Mouse (Mus musculus): ENCODE data around the gene Cdc34. TPM values are rescaled to one million over a fixed set of nuclear protein-coding genes. Genes with fewer than 3 reads are reported as not detected.

The Cdc34 gene
- polyA plus RNA-seq, 1 experiment, result 299 TPM

DNA sequence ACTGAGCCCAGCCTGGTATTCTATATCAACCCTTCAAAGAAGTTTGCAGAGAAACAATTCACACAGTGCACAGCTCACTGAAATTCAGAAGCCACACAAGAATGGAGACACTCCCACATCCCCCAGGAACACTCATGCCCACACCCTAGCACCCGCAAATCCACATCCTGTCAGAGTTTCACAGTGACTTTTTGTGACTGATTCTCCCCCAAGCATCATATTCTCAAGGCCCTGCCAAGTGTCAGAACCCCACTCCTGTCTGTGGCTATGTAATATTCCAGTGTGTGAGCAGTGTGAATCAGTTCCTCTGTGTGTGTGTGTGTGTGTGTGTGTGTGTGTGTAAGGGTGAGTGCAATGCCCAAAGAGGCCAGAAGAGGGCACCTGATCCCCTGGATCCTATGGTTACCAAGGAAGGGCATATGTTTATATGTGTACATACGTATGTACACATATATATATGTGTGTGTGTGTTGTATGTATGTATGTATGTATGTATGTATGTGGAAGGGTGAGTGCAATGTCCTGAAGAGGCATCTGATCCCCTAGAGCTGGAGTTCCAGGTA, 10.1 kb downstream of the Cdc34 start:
- peaks cover 2% of the 10 kb centered on the region for H3K4me1 ChIP-seq (ENCODE audit: control insufficient read depth, insufficient read depth, low read length)
- H3K27ac ChIP-seq (ENCODE audit: insufficient read depth, low read length), result no peak overlapping the region
- TF ChIP-seq EP300 (IDR thresholded peaks at IDR 0.05; ENCODE audit: insufficient read depth, low read depth, low read length), result no peak
- no peak for TF ChIP-seq POLR2A (IDR thresholded peaks at IDR 0.05; ENCODE audit: insufficient read depth, low read length)
- no peaks in the 10 kb centered on the region for H3K27me3 ChIP-seq (ENCODE audit: control insufficient read depth, insufficient read depth, low read length, poor library complexity, severe bottlenecking)
- no peak overlapping the region for H3K9ac ChIP-seq (ENCODE audit: low read depth, poor library complexity, severe bottlenecking)
- H3K9me3 ChIP-seq (replicated peaks; ENCODE audit: control insufficient read depth, insufficient read depth, low read length, poor library complexity, severe bottlenecking), result no peaks in the 10 kb centered on the region
- peaks cover 13% of the 10 kb centered on the region for H3K36me3 ChIP-seq (ENCODE audit: control insufficient read depth, insufficient read depth, low read length, poor library complexity, severe bottlenecking)
- H3K4me3 ChIP-seq (ENCODE audit: low read depth, low read length), result no peak overlapping the region

DNA sequence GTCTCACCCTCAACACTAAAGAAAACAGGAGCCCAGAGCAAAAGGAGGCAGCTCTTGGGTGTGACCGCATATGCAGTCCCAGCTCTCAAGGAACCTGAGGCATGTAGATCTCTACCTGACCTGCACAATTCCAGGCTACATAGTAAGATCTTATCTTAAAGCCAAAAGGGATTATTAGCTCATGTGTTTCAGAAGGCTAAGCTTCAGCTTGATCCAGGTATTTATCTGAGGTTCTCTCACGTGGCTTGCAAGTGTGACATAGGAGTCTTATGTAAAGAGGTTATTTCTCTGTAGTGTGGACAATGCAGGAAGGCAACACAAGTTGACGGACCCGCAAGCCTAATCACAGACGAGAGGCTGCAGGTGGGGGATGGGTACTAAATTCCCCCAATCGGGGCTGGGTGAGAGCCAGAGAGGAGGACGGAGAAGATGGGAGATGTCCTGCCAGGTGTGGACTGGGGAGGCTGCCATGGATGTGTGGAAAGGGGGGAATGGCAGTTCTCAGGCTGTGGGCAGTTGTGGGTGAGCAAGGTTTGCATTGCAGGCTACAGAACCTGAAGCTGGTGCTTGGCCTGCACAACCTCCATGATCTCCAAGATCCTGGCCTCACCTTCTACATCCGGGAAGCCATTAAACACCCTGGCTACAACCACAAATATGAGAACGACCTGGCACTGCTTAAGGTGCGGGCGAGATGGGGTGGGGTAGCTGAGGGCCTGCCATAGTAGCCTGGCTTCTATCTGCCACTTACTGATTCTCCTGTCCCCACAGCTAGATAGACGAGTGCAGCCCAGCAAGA, 11.8 kb downstream of the Cdc34 start:
- no peak overlapping the region for H3K4me3 ChIP-seq (ENCODE audit: low read depth, low read length)
- H3K27ac ChIP-seq (ENCODE audit: insufficient read depth, low read length), result no peak overlapping the region
- no peaks in the 10 kb centered on the region for H3K9me3 ChIP-seq (replicated peaks; ENCODE audit: control insufficient read depth, insufficient read depth, low read length, poor library complexity, severe bottlenecking)
- H3K27me3 ChIP-seq (ENCODE audit: control insufficient read depth, insufficient read depth, low read length, poor library complexity, severe bottlenecking), result no peaks in the 10 kb centered on the region
- no peaks in the 10 kb centered on the region; the same call in 1 of the 2 replicates for H3K36me3 ChIP-seq (ENCODE audit: control insufficient read depth, insufficient read depth, low read length, poor library complexity, severe bottlenecking)
- TF ChIP-seq EP300 (IDR thresholded peaks at IDR 0.05; ENCODE audit: insufficient read depth, low read depth, low read length) (no peak), POLR2A (IDR thresholded peaks at IDR 0.05; ENCODE audit: insufficient read depth, low read length) (no peak), CTCF (IDR thresholded peaks at IDR 0.05; ENCODE audit: low read depth, low read length) (no peak)
- peaks cover 2% of the 10 kb centered on the region for H3K4me1 ChIP-seq (ENCODE audit: control insufficient read depth, insufficient read depth, low read length)
- H3K9ac ChIP-seq (ENCODE audit: low read depth, poor library complexity, severe bottlenecking), result no peak overlapping the region

DNA sequence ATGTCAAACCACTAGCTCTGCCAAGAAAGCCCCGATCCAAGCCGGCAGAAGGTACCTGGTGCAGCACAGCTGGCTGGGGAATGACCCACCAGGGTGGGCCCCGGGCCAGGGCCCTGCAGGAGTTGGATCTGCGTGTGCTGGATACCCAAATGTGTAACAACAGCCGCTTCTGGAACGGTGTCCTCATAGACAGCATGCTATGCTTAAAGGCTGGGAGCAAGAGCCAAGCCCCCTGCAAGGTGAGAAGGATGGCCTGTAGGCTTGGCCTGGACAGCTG, 12.3 kb downstream of the Cdc34 start:
- H3K27ac ChIP-seq (ENCODE audit: insufficient read depth, low read length), result no peak overlapping the region
- no peaks in the 10 kb centered on the region for H3K27me3 ChIP-seq (ENCODE audit: control insufficient read depth, insufficient read depth, low read length, poor library complexity, severe bottlenecking)
- H3K4me3 ChIP-seq (ENCODE audit: low read depth, low read length), result no peak overlapping the region
- H3K36me3 ChIP-seq (ENCODE audit: control insufficient read depth, insufficient read depth, low read length, poor library complexity, severe bottlenecking), result no peaks in the 10 kb centered on the region
- no peak overlapping the region for H3K9ac ChIP-seq (ENCODE audit: low read depth, poor library complexity, severe bottlenecking)
- TF ChIP-seq EP300 (IDR thresholded peaks at IDR 0.05; ENCODE audit: insufficient read depth, low read depth, low read length) (no peak), POLR2A (IDR thresholded peaks at IDR 0.05; ENCODE audit: insufficient read depth, low read length) (no peak), CTCF (IDR thresholded peaks at IDR 0.05; ENCODE audit: low read depth, low read length) (no peak)
- no peaks in the 10 kb centered on the region for H3K9me3 ChIP-seq (replicated peaks; ENCODE audit: control insufficient read depth, insufficient read depth, low read length, poor library complexity, severe bottlenecking)
- H3K4me1 ChIP-seq (ENCODE audit: control insufficient read depth, insufficient read depth, low read length), result peaks cover 2% of the 10 kb centered on the region

DNA sequence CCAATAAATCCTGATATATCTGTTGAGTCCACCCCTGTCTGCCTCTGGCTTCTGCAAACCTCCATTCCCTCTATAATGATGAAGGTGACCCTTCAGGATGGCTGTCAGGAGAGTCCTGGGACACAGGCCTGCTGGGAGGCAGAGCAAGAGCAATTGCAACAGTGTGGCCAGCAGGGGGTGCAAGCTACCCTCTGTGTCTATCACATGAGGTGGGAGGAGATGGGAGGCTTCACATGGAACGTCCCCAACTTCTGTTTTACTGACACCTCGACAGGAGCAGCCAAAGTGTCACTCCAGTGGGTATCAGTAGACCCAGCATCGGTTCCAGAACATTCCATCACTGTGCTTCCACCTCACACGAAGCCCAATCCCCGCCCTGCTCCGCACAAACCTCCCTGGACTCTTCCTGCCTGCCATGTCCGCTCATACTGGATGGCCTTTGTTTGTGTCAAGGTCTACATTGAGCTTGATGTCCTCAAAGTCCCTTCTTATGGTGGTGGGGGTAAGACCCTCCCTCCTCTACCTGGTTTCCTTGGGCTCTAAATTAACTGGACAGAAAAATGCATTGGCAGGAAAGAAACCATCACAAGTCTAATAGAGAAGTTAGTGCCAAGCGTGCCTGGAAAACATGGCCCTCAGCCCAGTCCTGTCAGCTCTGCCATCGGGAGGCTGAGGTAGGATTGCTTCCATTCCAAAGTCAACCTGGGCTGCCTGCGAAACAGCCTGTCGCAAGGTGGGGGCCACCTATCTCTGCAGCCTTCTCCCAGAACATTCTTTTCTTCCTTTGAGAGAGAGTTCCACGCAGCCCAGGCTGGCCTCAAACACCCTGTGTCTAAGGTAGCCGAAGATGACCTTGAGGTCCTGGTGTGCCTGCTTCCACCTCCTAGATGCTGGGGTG, 13.5 kb downstream of the Cdc34 start:
- Histone ChIP-seq H3K9ac (ENCODE audit: low read depth, poor library complexity, severe bottlenecking) (no peak overlapping the region), H3K27me3 (ENCODE audit: control insufficient read depth, insufficient read depth, low read length, poor library complexity, severe bottlenecking) (no peaks in the 10 kb centered on the region), H3K36me3 (ENCODE audit: control insufficient read depth, insufficient read depth, low read length, poor library complexity, severe bottlenecking) (no peaks in the 10 kb centered on the region), H3K9me3 (replicated peaks; ENCODE audit: control insufficient read depth, insufficient read depth, low read length, poor library complexity, severe bottlenecking) (no peaks in the 10 kb centered on the region), H3K4me1 (ENCODE audit: control insufficient read depth, insufficient read depth, low read length) (peaks cover 2% of the 10 kb centered on the region), H3K4me3 (ENCODE audit: low read depth, low read length) (no peak overlapping the region), H3K27ac (ENCODE audit: insufficient read depth, low read length) (no peak overlapping the region)
- peak; percentile 94 for TF ChIP-seq CTCF (IDR thresholded peaks at IDR 0.05; ENCODE audit: low read depth, low read length)
- TF ChIP-seq EP300 (IDR thresholded peaks at IDR 0.05; ENCODE audit: insufficient read depth, low read depth, low read length), result no peak
- no peak for TF ChIP-seq POLR2A (IDR thresholded peaks at IDR 0.05; ENCODE audit: insufficient read depth, low read length)

DNA sequence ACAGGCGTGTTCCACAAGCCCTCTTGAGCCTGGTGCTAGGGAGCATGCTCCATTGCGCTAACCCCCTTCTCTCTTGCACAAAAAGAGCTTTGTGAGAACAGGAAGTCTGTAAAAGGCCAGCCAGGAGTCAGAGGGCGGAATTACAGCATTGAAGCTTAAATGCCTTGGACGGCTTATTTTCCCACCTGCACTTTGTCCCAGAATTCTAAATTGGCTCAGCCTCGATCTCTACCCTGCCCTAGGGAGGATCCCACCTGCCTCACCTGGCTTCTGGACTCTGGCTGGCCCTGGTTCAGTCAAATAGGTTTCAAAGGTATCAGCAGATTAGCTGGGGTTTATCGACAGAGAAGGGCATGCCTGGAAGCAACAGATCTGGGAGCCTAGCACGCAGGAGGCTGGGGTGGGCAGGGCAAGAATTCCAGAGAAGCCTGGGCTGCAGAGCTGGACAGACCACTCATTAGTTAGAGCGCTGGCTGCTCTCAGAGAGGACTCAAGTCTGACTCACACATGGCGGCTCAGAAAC, 14.2 kb downstream of the Cdc34 start:
- peaks cover 2% of the 10 kb centered on the region for H3K4me1 ChIP-seq (ENCODE audit: control insufficient read depth, insufficient read depth, low read length)
- no peak overlapping the region for H3K4me3 ChIP-seq (ENCODE audit: low read depth, low read length)
- H3K9me3 ChIP-seq (replicated peaks; ENCODE audit: control insufficient read depth, insufficient read depth, low read length, poor library complexity, severe bottlenecking), result no peaks in the 10 kb centered on the region
- no peak overlapping the region for H3K27ac ChIP-seq (ENCODE audit: insufficient read depth, low read length)
- no peaks in the 10 kb centered on the region for H3K27me3 ChIP-seq (ENCODE audit: control insufficient read depth, insufficient read depth, low read length, poor library complexity, severe bottlenecking)
- TF ChIP-seq EP300 (IDR thresholded peaks at IDR 0.05; ENCODE audit: insufficient read depth, low read depth, low read length), result no peak
- TF ChIP-seq POLR2A (IDR thresholded peaks at IDR 0.05; ENCODE audit: insufficient read depth, low read length), result no peak
- TF ChIP-seq CTCF (IDR thresholded peaks at IDR 0.05; ENCODE audit: low read depth, low read length), result no peak
- H3K36me3 ChIP-seq (ENCODE audit: control insufficient read depth, insufficient read depth, low read length, poor library complexity, severe bottlenecking), result no peaks in the 10 kb centered on the region
- no peak overlapping the region for H3K9ac ChIP-seq (ENCODE audit: low read depth, poor library complexity, severe bottlenecking)

All from ES-Bruce4 (cell line).